Mouse (Mus musculus) heart, postnatal 0 days (tissue): ENCODE measurements around the gene Tarbp2.

ENCODE experiments used
- CTCF ChIP-seq: IDR thresholded peaks from 2 replicates; pipeline ENCODE4 v1.5.1; 2016; ENCODE audit warnings: antibody characterized with exemption, control low read depth, low read depth
- EP300 ChIP-seq: IDR thresholded peaks from 2 replicates; pipeline ENCODE4 v1.6.1; 2016; ENCODE audit warnings: antibody characterized with exemption, low read depth

DNA sequence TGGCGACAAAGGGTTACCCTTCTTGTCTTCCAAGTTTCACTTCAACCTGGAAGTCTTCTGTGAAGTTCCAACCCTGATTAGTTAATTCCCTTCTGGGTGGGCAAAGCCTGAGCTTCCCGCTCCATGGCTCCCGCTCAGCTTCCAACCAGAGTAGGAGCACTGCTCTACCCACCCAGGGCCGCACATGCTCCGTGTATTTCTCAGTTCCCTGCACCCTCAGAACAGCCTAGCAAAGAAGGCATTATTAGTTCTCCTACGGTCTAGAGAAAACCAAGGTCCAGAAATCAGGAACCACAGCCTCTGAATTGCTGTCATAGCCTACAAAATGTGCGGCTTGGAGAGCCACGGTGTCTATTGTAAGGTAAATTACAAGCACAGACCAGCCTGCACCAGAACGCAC is 7.9 kb upstream of the Tarbp2 start:
- TF ChIP-seq EP300 (no peak), CTCF (no peak)
